Mouse (Mus musculus) lung, adult 2 months (tissue): ENCODE measurements around the gene Cmtm4.

Source experiments
- CTCF ChIP-seq: fragments of 200-500 bp; IDR thresholded peaks from 2 replicates; pipeline ENCODE4 v1.5.1; 2011; ENCODE audit warnings: mild to moderate bottlenecking, low read length, control low read depth; ENCODE audit not compliant: insufficient read depth
- POLR2A ChIP-seq: fragments of 200-500 bp; IDR thresholded peaks from 2 replicates; pipeline ENCODE4 v1.6.1; 2011; ENCODE audit warnings: low read depth, mild to moderate bottlenecking, control low read depth, low read length, borderline replicate concordance; ENCODE audit errors: extremely low read depth

- TF ChIP-seq POLR2A (no peak), CTCF (no peak)
Measured at GRCm38 (mm10) chr8:104375959-104376358, 19.6 kb downstream of the Cmtm4 start.
